Mouse (Mus musculus): ENCODE data around the gene Bola3. TPM values are rescaled to one million over a fixed set of nuclear protein-coding genes. Genes with fewer than 3 reads are reported as not detected.
A peak's percentile ranks its signal among the peaks of the same experiment; 100 is the strongest.

Gene Bola3
- polyA plus RNA-seq, 1 experiment from 2014 or later, result 103 TPM

DNA sequence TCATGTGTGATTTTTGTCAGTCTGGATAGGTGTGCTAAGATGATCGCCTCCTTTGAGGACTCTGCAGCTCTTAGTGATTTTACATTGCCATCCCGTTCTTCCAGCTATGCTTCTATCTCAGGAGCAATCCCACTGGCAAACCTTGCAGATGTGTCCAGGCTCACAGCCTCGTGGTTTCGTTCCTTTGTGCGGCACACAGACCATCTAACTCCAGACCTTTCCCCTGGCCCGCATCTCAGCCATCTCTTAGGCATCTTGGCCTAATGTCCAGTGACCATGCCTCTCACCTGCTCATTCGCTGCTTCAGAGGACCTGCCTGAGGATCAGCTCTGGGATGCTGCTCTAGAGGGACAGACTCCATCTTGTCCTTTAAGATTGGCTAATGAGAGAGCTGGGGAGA, 1.2 kb downstream of the Bola3 start:
- Histone ChIP-seq H3K4me2 (peak overlapping the region; percentile 91), H3K27me3 (no peaks in the 10 kb centered on the region), H3K27ac (no peak overlapping the region), H3K36me3 (ENCODE audit: poor library complexity, severe bottlenecking) (peaks cover 32% of the 10 kb centered on the region), H3K4me1 (peaks cover 16% of the 10 kb centered on the region), H3K9ac (peak overlapping the region; percentile 98), H3K9me3 (replicated peaks) (no peaks in the 10 kb centered on the region), H3K4me3 (peak overlapping the region; percentile 91)
- no peak for ATAC-seq
- WGBS, result 88% methylated on average over 7 of the region's 7 CpGs

DNA sequence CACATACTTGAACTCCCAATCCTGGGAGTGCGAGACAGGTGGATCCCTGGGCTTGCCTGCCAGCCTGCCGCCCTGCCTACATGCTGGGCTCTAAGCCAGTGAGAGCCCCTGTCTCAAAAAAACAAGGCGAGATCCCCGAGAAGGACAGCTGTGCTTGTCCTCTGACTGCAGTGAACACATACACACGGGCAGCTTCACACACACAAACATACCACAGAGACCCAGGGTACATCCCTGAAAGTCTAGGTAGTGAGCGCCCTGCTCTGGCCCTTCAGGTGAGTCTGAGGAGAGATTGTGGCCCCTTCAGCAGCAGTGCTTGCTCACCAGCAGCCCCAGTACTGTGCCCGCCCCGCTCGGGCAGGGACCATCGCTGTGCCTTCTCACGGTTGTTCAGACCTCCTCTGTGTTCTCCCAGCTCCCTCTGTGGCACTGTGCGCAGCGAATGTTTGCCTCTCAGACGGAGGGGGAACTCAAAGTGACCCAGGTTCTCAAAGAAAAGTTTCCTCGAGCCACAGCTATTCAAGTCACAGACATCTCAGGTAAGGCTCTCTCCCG, 2.0 kb downstream of the Bola3 start:
- Histone ChIP-seq H3K4me3 (no peak overlapping the region), H3K4me2 (no peak overlapping the region), H3K9ac (peak overlapping the region; percentile 98; the same call in 1 of the 2 replicates), H3K27me3 (no peaks in the 10 kb centered on the region), H3K27ac (no peak overlapping the region), H3K4me1 (peaks cover 16% of the 10 kb centered on the region), H3K9me3 (replicated peaks) (no peaks in the 10 kb centered on the region), H3K36me3 (ENCODE audit: poor library complexity, severe bottlenecking) (peaks cover 32% of the 10 kb centered on the region)
- WGBS, result 90% methylated on average over 16 of the region's 16 CpGs
- ATAC-seq, result no peak

DNA sequence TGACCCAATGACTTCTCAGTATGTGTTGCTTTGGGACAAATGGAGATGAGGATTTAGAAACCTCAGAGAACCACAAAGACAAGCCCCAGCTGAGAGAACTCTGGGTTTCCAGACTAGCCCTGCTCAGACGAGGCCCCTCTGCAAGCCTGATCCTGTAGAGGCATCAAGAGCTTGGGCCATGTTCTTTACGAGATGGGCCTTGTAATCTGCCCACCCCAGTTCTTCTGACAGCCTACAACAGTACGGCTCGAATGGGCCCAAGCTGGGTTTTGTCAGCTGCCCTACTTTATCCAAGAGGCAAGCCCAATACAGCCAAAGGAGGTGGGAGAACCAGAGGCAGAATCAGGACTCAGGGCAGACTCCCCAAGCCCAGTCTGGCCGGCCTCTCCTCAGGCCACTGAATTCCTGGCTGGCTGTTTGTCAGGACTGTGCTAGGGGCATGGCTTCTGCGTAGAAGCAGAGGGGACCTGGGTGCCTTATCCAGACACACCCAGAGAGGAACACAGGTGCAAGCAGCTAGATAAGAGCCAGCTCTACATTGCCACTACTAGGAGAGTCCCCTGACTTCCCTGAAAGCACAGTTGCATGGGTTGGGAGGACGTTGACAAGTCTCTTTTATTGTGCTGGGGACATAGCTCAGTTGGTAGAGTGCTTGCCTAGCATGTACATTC, 2.7 kb downstream of the Bola3 start:
- Histone ChIP-seq H3K27me3 (no peaks in the 10 kb centered on the region), H3K4me1 (peaks cover 16% of the 10 kb centered on the region), H3K4me3 (no peak overlapping the region), H3K27ac (no peak overlapping the region), H3K9ac (peak overlapping the region; percentile 13; the same call in 1 of the 2 replicates), H3K9me3 (replicated peaks) (no peaks in the 10 kb centered on the region), H3K4me2 (no peak overlapping the region), H3K36me3 (ENCODE audit: poor library complexity, severe bottlenecking) (peaks cover 32% of the 10 kb centered on the region)
- 89% methylated on average over 7 of the region's 7 CpGs for WGBS
- no peak for ATAC-seq

DNA sequence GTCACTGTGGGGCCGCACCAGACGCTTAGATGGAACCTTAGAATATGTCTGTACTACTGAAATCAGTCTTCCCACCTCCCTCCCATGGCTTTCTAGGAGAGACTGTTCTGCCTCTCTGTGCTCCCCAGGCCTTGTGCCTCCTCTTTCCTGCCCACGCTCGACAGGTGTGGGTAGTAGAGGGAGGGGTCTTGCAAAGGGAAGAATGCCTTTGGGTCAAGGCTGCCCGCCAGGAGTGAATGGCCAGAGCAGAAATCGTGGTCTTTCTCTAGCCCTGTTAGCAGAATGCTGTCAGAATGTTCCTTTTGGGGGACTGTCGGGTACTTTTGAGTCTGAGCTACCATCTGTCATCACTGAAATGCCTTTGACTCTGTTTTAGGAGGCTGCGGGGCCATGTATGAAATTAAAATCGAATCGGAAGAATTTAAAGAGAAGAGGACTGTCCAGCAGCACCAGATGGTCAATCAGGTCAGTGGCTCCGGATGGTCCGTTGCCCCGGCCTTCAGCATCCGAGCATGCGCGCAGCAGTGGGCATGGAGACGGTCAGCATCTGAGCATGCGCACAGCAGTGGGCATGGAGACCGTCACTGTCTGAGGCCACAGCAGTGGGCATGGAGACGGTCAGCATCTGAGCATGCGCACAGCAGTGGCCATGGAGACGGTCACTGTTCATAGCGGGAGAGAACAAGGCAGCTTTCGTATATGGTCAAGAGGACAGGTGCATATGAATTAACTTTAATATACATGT, 3.9 kb downstream of the Bola3 start:
- H3K4me3 ChIP-seq, result no peak overlapping the region
- peaks cover 33% of the 10 kb centered on the region for H3K36me3 ChIP-seq (ENCODE audit: poor library complexity, severe bottlenecking)
- no peak overlapping the region for H3K9ac ChIP-seq
- peaks cover 16% of the 10 kb centered on the region for H3K4me1 ChIP-seq
- no peaks in the 10 kb centered on the region for H3K27me3 ChIP-seq
- no peaks in the 10 kb centered on the region for H3K9me3 ChIP-seq (replicated peaks)
- no peak overlapping the region for H3K27ac ChIP-seq
- no peak for ATAC-seq
- H3K4me2 ChIP-seq, result no peak overlapping the region
- 94% methylated on average over 24 of the region's 24 CpGs for WGBS

- no peak for ATAC-seq
- Histone ChIP-seq H3K4me2 (no peak overlapping the region), H3K27ac (no peak overlapping the region), H3K27me3 (no peaks in the 10 kb centered on the region), H3K9me3 (replicated peaks) (no peaks in the 10 kb centered on the region), H3K36me3 (ENCODE audit: poor library complexity, severe bottlenecking) (peaks cover 52% of the 10 kb centered on the region), H3K4me3 (no peak overlapping the region), H3K4me1 (peaks cover 6% of the 10 kb centered on the region), H3K9ac (no peak overlapping the region)
- 91% methylated on average over 9 of the region's 9 CpGs for WGBS
These were observed 6.2 kb downstream of the Bola3 start for GRCm38 (mm10) chr6:83354856-83355781.

GRCm38 (mm10) chr6:83356569-83357138, 7.7 kb downstream of the Bola3 start:
- Histone ChIP-seq H3K27me3 (no peaks in the 10 kb centered on the region), H3K9ac (no peak overlapping the region), H3K4me3 (no peak overlapping the region), H3K4me2 (no peak overlapping the region), H3K36me3 (ENCODE audit: poor library complexity, severe bottlenecking) (peaks cover 67% of the 10 kb centered on the region), H3K9me3 (replicated peaks) (no peaks in the 10 kb centered on the region), H3K4me1 (no peaks in the 10 kb centered on the region), H3K27ac (no peak overlapping the region)
- peak; percentile 73 for ATAC-seq
- 25% methylated on average over 7 of the region's 7 CpGs for WGBS

DNA sequence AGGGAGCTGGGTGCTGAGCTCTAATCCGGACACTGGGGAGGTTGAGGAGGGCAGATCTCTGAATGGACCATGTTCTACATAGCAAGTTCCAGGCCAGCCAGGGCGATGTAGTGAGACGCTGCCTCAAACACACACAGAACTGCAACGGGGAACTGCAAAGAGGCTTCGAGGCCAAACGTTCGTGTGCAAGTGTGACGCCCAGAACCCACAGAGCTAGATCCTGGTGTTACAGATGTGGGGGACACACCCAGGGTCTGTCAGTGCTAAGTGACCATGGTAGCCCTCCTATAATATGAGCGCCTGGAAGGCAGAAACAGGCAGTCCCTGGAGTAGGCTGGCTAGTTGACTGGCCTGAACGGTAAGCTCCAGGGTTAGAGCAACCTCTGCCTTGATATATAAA, 8.5 kb downstream of the Bola3 start:
- H3K4me3 ChIP-seq, result no peak overlapping the region
- no peaks in the 10 kb centered on the region for H3K27me3 ChIP-seq
- no peak overlapping the region for H3K9ac ChIP-seq
- H3K4me1 ChIP-seq, result no peaks in the 10 kb centered on the region
- 95% methylated on average over 10 of the region's 10 CpGs for WGBS
- no peak for ATAC-seq
- no peaks in the 10 kb centered on the region for H3K9me3 ChIP-seq (replicated peaks)
- no peak overlapping the region for H3K4me2 ChIP-seq
- H3K27ac ChIP-seq, result no peak overlapping the region
- H3K36me3 ChIP-seq (ENCODE audit: poor library complexity, severe bottlenecking), result peaks cover 72% of the 10 kb centered on the region

DNA sequence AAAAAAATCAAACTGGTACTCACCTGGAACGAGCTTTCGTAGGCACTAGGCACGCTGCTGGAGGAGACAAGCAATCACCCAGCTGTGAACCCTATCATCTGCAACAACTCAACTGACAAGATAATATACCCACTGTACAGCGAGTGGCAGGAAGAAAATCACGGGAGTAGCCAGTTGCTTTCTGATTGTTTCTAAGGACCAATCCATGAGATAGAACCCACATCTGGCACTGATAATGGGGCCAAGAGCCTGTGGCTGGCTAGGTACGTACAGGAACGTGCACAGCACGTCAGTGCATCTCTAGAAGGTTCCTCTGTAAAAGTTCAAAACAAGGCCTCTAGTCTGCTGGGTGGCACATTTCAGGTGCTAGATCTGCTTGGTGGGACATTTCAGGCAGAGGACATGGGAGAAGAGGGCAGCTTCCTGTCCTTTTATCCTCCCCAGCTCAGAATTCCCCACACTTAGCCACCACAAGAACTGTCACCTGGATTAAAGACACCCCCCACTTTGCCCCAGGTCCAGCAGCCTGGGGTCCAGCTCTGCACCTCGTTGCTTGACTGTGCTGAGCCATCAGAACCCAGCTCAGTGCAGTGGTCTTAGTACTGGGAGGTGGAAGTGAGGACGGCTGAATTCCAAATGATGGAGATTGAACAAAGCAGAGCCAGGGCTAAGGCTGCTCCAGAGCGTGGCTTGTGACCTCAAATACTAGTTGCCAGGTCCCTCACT, 12.7 kb downstream of the Bola3 start:
- H3K27me3 ChIP-seq, result no peaks in the 10 kb centered on the region
- 89% methylated on average over 11 of the region's 11 CpGs for WGBS
- no peak overlapping the region for H3K27ac ChIP-seq
- H3K9ac ChIP-seq, result no peak overlapping the region
- no peak overlapping the region for H3K4me2 ChIP-seq
- H3K36me3 ChIP-seq (ENCODE audit: poor library complexity, severe bottlenecking), result peaks cover 71% of the 10 kb centered on the region
- ATAC-seq, result no peak
- H3K9me3 ChIP-seq (replicated peaks), result no peaks in the 10 kb centered on the region
- H3K4me1 ChIP-seq, result no peaks in the 10 kb centered on the region
- no peak overlapping the region for H3K4me3 ChIP-seq

GRCm38 (mm10) chr6:83363075-83363474, 14.1 kb downstream of the Bola3 start:
- 91% methylated on average over 12 of the region's 12 CpGs for WGBS
- H3K4me2 ChIP-seq, result no peak overlapping the region
- H3K27me3 ChIP-seq, result no peaks in the 10 kb centered on the region
- no peak for ATAC-seq
- H3K27ac ChIP-seq, result no peak overlapping the region
- no peaks in the 10 kb centered on the region for H3K4me1 ChIP-seq
- H3K4me3 ChIP-seq, result no peak overlapping the region
- peaks cover 78% of the 10 kb centered on the region for H3K36me3 ChIP-seq (ENCODE audit: poor library complexity, severe bottlenecking)
- H3K9me3 ChIP-seq (replicated peaks), result no peaks in the 10 kb centered on the region
- no peak overlapping the region for H3K9ac ChIP-seq

GRCm38 (mm10) chr6:83370316-83370965, 21.5 kb downstream of the Bola3 start:
- Histone ChIP-seq H3K27ac (no peak overlapping the region), H3K36me3 (ENCODE audit: poor library complexity, severe bottlenecking) (peaks cover 93% of the 10 kb centered on the region), H3K27me3 (no peaks in the 10 kb centered on the region), H3K4me1 (no peaks in the 10 kb centered on the region), H3K9ac (no peak overlapping the region), H3K4me3 (no peak overlapping the region), H3K9me3 (replicated peaks) (no peaks in the 10 kb centered on the region), H3K4me2 (no peak overlapping the region)
- no peak for ATAC-seq
- WGBS, result 94% methylated on average over 21 of the region's 21 CpGs

GRCm38 (mm10) chr6:83371350-83371749, 22.4 kb downstream of the Bola3 start:
- no peak overlapping the region for H3K4me3 ChIP-seq

More at GRCm38 (mm10) chr6:83371350-83371749, 22.4 kb downstream of the Bola3 start:
- H3K9ac ChIP-seq, result no peak overlapping the region
- peaks cover 99% of the 10 kb centered on the region for H3K36me3 ChIP-seq (ENCODE audit: poor library complexity, severe bottlenecking)
- no peaks in the 10 kb centered on the region for H3K9me3 ChIP-seq (replicated peaks)
- H3K27me3 ChIP-seq, result no peaks in the 10 kb centered on the region
- no peak overlapping the region for H3K27ac ChIP-seq
- no peaks in the 10 kb centered on the region for H3K4me1 ChIP-seq
- no peak for ATAC-seq
- no peak overlapping the region for H3K4me2 ChIP-seq
- WGBS, result 88% methylated on average over 3 of the region's 3 CpGs
